Mouse (Mus musculus) heart, adult 11 months (tissue): Measurements from ENCODE around the gene Bag2.
A peak's percentile ranks its signal among the peaks of the same experiment; 100 is the strongest.

ENCODE experiments used
- DNase-seq: peaks from one replicate; pipeline ENCODE4 v3.0.0; 2022

Bag2 gene

GRCm38 (mm10) chr1:33757491-33758041, at the start of gene Bag2:
Gene Bag2 (minus strand): TSS chr1:33757795.
- DNase-seq = peak; percentile 96

DNA sequence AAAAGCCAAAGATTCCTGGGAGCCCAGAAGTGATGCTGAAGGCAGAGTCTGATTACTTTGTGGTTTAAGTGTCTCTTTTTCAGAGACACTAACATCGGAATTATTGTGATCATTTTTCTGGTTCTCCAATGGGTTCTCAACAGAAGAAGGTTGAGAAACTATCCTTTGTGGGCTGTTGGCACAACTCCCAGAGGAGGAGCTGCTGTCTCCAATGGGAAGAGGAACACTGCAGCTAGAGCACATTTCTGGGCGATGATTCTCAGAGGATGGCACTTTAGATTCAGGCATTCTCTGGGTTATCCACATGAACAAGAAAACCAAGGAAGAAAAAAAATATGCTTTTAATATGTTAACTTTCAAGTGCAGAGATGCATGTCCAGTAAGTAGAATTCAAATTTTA, 45.7 kb upstream of the Bag2 start:
- DNase-seq = no peak

- peak; percentile 16 for DNase-seq
Measured at GRCm38 (mm10) chr1:33799620-33800019, 42.0 kb upstream of the Bag2 start.

- peak; percentile 71 for DNase-seq
Measured at GRCm38 (mm10) chr1:33788493-33788892, 30.9 kb upstream of the Bag2 start.

GRCm38 (mm10) chr1:33788072-33788471, 30.5 kb upstream of the Bag2 start:
- DNase-seq = peak; percentile 22

GRCm38 (mm10) chr1:33784561-33784960, 27.0 kb upstream of the Bag2 start:
- peak; percentile 64 for DNase-seq

DNA sequence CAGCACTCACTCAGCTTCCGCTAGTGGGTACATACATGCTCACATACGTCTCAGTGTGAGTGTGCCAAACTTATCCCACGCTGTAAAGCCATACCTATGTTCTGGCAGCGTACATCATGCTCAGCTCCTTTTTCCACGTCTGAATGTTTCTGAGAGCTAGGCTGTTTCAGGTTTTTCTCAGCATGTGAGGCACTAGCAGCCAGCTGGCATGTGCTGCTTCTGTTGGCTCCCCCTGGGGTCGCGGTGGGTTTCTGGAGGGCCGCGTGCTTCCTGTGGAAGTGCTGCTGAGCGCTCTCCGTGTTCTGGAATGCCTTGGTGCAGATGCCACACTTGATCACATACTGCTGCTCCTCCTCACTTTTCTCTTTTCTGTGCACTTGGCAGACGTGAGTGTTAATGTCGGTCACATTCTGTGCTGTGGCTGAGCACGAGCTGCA, 18.6 kb upstream of the Bag2 start:
- peak; percentile 55 for DNase-seq

DNA sequence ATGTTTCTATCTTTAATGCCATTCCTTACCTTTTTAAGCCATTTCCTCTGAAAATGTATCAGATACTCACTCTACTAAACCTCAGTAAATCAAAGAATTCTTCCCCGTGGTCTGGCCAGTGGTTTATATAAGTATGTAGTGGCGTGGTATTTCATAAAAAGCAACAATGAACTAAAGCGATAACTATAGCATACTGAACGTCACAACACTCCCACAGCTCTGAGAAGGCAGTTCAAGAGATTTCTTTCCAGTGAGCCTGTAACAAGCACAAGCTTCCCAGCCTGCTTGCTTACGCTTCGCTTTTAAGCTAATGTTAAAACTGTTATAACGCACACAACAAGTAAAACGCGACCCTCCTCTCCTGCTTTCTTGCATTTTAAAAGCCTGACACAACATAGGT, 14.5 kb upstream of the Bag2 start:
- DNase-seq = peak; percentile 4

DNA sequence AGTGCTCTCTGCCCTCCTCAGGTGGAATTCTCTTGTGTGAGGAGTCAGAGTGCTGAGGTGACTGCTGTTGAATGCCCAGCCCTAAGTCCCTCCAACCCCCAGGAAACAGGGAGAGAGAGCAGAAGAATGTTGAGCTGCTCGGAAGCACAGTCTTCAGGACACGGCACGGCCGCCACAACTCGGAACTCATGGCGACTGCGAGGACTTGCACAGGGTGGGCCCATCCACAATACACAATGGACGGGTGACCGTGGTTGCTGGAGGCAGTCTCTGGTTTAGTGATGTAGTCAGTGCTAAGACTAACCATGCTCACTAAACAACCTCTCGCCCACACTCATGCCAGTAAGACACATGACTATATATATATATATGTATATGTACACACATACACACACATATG, 14.0 kb upstream of the Bag2 start:
- DNase-seq = peak; percentile 75

GRCm38 (mm10) chr1:33768827-33769226, 11.2 kb upstream of the Bag2 start:
- DNase-seq = peak; percentile 42

DNA sequence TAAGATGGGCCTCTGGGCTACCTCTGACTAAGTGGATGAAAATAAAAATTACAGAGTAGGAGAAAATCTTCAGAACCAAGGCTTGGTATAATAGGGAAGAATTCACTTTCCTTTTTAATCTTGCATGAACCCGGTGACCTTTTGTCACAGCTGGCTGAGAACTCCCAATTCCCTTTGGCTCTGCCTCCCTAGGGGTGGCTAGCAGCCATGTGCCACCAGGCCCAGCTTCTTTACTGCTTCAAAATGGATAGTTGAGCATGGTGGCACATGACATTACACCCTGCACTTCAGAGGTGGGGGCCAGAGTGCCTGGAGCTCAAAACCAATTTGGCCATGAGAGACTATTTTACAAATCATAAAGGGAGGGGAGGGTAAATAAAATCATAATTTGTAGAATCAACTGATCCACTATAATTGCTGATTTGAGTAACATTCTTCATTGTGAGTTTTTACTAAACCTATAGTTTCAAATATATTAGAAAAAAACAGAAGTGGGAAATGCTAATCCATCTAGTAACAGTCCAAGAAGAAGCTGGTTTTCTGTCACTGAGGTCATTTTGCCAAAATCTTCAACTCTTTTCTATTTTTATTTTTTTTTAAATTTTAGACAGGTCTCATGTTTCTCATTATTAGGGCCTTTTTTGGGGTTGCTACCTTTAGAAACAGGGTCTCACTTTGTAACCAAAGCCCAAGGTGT, 10.6 kb upstream of the Bag2 start:
- peak; percentile 63 for DNase-seq

- DNase-seq = peak; percentile 59
Measured at GRCm38 (mm10) chr1:33766520-33767508, 9.2 kb upstream of the Bag2 start.

DNA sequence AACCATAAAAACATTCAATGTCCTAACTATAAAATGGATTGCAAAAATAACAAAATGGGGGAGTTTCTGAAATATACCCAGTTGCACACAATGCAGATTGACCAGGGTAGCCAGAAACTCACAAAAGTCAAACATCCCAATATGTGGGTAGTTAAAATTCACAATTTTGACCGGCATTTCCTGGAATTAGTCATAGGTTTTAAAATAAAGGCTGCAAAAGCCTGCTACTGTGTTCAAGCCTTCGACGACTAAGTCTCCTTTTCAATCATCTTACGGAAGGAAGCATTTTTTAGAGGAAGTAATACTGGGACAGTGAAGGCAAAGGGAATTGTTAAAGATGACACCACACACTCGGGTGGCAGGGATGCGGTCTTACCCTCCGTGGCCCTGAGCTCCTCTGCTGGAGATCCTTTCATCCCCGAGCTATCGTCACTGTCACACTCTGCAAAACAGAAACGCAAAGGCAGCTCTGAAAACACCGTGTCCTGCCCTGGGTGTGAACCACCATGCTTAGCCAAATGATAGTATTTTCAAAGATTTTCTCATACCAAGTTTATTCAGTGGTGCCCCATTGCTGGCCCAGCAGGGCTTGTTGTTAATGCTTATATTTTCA, 8.0 kb upstream of the Bag2 start:
- peak; percentile 69 for DNase-seq

- peak; percentile 25 for DNase-seq
Measured at GRCm38 (mm10) chr1:33763826-33764225, 6.2 kb upstream of the Bag2 start.

- DNase-seq = peak; percentile 81
Measured at GRCm38 (mm10) chr1:33758488-33758887, 893 bp upstream of the Bag2 start.

GRCm38 (mm10) chr1:33757033-33757413, 572 bp downstream of the Bag2 start:
- DNase-seq = peak; percentile 87

GRCm38 (mm10) chr1:33756258-33757032, 1.1 kb downstream of the Bag2 start:
- peak; percentile 25 for DNase-seq

DNA sequence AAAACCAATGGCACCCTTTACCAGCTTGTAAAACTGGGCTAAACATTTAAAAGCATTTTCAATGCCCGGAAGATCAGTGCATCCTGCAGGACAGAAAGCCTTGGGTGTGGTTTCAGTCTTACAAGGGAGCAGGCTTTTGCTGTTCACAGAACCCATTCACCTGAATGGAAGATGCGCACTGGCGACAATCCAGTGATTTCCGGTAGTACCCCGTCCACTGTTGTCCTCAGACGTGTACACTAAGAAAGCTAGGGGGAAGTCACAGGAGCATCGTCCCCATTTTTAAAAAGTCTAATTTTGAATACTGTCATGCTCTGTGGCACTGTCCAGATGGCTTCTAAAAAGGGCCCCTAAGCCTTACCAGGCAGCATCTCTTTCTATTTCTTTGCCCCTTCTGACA, 1.8 kb downstream of the Bag2 start:
- DNase-seq = peak; percentile 68

DNA sequence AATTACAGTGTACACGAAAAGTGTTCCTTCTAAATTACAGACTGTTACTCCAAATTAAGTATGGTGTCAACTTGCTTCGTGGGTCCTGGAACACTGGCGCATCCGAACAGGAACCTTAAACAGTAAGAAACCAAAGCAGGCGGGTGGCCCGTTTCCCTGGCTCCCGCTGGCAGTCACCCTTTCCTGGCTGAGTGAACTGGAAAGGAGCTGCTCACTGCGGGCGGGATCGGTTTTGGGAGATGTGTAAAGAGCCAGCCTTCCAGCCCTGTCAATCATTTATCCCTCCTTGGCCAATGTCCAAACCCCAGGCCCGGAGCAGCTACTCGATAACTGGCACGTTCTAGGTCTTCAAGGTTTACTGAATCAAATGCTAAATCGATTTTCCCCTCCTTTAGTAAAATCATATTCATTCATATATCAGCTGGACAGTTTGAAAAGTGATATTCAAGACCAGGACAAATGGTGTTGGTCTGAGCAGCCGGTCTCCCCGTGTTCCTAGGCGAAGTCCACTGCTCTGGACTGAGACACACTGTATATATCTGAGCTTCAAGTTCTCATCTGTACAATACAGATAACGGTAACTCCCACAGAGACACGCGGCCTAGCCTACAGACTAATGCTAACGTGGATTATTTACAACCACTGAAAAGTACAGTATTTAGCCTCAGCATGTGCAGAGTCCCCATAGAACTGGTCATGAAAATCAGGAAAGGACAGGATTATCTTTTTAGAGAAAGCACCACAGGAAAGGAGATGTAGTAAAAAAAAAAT, 2.4 kb downstream of the Bag2 start:
- peak; percentile 77 for DNase-seq

- no peak for DNase-seq
Measured at GRCm38 (mm10) chr1:33754089-33754488, 3.5 kb downstream of the Bag2 start.

DNA sequence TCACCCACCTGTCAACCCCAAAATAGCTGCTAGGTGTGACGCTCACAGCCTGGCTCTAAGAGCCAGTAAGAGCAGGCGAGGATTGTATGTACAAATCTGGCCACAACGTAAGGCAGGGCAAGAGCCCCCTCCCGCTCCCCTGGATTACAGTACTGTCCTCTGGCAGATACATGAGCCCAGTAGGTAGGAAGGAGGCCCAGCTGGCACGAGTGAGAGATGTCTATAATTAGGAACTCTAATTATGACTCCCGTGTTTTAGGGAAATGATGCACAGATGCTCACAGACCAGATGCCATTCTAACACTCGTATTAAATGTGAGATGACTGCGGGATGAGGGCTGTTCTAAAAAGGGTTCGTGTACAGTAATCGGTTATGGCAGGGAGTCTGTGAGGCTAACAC, 6.3 kb downstream of the Bag2 start:
- DNase-seq = no peak
